Mouse (Mus musculus): ENCODE data around the gene Zbtb20. TPM values are rescaled to one million over a fixed set of nuclear protein-coding genes. Genes with fewer than 3 reads are reported as not detected.
A peak's percentile ranks its signal among the peaks of the same experiment; 100 is the strongest.

Gene Zbtb20
- total RNA-seq, 1 experiment from 2014 or later = 178 TPM

DNA sequence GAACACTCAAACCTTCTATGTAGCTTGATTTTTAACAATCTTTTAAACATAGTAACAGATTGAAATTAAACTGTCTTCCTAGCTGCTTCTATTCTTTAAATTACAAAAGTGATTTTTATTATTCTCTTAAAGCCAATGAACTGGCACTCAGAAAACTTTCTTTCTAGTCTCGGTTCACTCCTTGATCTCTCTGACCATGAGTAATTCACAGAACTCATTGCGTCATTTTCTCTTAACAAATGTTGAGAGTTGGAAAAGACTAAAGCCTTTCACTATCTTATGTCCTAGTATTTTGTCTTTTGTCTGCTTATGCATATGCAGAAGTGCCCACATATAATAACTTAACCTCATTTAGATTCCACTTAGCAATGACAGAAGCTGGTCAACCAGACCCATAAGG lies 525.3 kb downstream of the Zbtb20 start:
- no peak for DNase-seq

DNA sequence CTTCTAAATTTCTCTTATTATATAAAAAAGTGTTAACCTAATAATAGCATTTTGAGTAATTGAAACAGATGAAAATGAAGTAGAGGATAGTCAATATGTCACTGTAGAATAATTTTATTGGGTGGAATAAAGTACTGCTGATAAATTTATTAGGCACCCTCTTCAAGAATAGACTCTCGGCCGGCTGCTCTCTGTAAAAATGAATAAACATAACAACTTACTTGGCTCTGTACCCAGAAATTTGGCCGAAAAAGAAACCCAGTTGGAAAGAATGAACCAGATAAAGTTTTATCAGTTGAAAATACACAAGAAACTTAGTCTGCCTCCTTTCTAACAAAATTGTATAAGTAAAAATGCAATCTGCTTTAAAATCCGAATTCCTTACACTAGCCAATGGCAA lies 527.2 kb downstream of the Zbtb20 start:
- no peak for DNase-seq

DNA sequence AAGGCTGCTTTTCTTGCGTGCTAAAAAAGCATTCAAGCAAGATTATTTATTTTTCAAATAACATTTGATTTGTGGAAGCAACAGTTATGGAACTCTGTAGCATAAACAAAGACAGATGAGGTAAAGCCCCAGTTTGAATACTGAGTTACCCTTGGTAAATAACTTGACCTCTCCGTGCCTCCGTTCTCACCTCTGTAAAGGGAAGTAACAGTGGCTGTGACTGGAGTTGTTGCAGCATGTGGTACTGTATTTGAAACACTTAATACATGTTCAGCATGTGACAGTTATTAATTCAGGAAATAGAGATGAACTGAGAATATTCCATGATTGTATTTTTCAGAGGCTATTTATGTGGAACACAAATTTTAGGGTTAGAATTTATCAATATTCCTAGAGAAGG lies 529.4 kb downstream of the Zbtb20 start:
- no peak for DNase-seq

DNA sequence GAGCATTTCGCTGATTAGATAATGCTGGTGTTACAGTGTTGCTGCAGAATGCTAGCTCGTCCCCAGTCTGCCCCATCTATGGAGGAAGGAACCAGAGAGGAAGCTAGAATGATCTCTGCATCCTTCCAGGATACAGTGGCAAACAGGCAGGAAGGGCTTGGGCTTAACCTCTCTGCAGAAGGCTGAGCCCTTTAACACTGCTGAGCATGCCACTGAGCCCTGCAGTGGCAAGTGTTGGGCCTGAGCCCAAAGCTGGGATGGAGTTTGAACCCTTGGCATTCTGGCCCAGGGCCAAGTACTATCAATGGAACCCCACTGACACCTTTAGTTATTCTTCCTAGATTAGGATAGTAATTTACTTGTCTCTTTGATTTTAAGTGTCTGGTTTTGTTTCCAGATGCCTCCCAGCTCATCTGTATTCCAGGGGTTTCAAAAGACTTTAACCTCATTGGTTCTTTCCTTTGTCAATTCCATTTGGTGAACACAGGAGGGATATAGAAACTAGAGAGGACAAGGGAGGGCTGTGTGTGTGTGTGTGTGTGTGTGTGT lies 532.0 kb downstream of the Zbtb20 start:
- DNase-seq = peak; percentile 40

DNA sequence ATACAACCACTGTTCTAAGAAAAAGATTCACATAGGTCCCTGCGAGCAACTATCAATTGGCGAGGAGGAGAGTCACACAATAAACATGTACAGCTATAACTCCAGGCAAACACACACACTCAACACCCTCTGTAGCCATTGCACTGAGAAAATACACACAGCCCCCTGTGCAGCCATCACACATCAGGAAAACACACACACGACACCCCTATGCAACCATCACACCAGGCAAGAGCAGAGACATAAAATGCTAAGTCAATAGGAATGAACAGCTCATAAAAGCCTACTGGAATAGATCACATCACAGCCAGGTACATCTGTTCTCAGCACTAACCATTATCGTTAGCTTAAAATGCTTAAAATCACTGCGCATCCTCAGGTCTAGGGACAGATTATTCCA lies 532.9 kb downstream of the Zbtb20 start:
- DNase-seq = no peak

DNA sequence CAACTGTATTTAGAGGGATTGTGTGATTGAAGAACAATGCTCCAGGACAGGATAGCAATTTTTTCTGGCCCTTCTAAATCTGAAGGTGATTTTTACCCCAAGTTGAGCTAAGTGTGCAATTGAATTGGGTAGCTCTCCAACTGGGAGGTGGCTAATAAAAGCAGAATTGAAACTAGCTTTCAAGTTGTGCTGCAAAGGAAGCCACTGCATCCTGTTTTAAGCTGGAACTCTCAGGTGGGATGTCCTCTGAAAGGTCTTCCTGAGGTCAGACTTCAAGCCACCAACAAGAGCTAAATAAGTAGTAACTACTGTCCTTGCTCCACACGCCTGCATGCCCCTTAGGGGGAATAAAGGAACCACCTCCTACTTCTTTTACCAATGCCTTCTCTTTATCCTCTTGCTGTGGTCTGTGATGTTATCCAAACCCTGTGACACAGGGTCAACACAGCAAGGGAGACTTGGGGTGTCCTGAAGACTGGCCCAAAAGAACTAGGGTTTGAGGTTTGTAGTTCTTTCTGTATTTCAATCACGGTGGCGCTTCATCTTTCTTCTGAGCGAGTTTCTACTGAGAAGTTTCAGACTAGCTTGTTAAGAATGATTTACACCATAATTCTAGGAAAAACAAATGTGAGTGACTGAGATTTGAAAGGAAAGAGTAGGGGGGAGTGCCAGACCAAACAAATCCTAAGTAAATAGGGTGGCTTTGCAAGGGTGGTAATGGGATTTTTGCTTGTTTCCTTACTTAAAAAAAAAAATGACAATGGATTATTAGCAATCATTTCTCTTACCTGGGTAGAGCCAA lies 533.6 kb downstream of the Zbtb20 start:
- no peak for DNase-seq

DNA sequence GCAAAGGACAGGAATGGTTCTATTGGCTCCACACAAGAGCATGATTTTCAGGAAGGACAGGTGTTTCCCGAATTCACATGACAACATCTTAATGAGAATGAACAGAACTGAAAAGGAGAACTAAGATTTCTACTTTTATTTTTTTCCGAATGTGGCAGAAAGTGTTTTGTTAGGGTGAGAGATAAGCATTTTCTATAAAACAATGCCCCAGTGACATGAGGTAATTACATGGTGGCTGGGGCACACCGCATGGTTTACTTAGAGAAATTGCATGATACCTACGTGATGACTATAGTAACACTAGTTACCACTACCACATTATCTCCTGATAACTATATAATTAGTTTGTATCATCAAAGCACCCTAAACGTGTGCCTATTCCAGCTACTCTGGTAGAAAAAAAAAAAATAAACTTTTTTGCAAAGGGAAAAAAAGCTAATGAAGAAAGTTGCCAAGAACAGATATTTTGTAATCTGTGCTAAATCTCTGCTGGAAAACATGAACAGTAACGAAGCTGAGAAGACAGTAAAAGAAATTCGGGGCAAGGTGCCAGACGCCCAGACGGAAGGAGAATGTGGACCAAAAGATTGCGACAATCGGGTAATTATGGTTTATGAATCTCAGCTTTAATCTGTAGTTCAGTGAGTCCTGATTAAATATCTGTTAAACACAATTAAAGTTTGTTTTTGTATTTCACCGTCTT lies 534.4 kb downstream of the Zbtb20 start:
- peak; percentile 52 for DNase-seq

DNA sequence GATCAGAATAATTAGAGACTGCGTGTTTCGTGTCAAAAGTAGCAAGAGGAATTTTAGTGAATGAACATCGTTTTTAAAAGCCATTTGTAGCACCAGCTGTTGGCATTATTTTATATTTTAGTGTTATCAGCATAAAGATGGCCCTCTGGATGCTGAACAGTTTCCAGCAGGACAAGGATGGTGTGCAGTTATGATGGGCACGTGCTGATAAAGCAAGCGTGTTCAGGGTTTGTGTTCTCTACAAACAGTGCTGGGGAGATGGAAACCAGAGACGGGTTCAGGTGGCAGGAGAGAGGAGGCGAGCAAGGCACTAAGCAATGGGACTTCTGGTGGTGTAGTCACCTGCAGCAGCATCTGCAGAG lies 534.9 kb downstream of the Zbtb20 start:
- DNase-seq = no peak

DNA sequence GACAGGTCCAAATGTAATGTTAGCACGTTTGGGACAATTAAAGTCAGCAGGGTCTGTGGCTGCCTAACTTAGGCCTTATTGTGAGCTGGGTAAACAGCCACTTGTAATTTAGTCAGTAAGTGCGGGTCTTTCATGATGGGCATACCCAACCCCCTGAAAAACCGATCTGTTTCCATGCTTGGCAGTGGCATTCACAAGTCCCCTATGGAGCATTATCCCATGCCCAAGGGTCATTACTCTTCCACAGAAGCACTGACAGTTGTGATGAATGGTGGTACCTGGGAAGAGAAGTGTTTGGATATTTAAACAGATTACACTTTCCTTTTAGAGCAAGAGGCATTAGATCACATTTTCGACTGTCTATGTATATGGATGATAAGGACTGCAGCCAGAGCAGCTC lies 540.2 kb downstream of the Zbtb20 start:
- DNase-seq = no peak

DNA sequence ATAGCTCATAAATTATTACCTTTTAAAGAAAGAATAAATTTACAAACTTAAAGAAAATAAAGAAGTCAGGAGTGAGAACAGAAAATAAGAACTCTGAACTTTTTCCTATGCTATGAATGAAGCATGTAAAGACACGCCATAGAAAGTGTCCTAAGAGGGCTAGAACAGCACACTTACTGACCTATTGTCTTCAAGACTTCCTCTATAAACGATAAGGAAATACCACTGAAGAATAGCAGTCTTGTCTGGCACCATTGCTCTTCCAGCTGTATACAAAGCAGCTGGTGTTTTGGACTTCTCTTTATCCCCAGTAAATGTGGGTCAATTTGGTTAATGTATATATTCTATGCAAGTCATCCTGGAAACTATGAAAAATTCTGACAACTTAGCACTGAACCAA lies 544.2 kb downstream of the Zbtb20 start:
- DNase-seq = no peak

DNA sequence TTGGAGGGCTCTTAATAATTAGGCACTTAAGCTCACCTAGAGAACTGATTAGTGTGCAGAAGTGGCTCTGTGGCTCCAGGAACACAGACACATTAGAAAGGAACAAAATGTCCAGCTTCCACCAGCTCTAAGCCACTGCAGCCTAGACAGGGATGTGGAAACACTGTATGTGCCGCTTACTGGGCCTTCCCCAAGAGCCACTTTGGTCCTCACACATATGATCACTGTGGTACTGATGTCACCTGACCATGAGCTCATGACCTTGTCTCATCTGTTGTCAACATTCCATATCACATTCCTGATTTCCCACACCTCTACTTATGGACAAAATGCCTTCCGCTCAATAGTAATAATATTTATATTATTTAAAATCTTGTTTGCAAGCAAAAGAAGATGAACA lies 553.3 kb downstream of the Zbtb20 start:
- no peak for DNase-seq

DNA sequence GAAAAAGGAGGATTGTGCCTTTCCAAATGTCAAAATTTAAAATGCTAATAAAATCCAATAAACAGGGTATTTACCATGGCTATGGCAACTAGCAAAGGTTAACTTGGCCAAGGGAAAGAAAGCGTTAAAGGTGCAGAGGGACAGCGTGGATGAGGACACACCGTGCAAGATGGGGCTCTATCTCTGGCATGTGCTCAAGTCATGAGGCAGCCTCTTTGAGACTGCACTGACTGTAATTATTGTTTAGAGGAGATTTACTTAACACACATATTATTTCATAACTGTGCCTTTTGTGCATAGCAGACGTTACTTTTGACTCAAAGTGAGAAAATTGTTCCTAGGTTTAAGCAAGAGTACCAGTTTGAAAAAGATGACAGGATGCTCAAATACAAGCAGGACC lies 554.3 kb downstream of the Zbtb20 start:
- DNase-seq = no peak

DNA sequence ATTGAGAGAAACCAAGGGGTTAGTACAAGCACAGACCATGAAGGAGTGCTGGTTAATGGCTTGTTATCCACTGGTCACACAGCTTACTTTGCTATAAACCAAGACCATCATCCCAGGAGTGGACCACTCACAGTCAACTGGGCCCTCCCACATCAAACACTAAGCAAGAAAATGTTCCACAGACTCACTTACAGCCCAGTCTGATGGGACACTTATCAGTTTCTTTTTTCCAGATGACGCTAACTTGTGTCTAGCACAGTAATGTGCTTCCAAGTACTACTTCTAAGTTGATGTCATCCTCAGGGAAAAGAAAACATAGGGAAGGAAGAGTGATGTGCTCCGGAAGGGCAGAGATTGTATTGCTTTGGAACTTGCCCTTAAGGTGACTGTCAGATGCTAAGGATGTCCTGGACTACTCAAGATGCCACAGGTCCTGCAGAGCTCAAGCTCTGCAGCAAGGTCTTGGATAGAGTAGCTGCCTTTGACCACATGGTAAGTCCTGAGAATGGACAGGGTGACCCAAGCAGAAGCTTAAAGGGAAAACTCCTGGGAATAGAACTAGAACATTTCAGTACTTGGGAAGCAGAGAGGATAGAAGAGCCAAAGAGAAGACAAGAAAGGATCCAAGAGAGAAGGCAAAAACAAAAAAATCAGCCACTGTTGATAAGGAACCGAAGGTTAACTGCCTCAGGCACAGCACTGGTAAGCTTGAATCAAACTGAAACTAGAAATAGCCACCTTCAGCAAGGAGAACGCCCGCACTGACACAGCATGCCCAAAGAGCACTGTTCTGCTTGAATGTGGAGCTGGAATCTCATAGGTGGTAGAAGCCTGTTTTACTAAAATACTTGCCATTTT lies 556.1 kb downstream of the Zbtb20 start:
- no peak for DNase-seq

DNA sequence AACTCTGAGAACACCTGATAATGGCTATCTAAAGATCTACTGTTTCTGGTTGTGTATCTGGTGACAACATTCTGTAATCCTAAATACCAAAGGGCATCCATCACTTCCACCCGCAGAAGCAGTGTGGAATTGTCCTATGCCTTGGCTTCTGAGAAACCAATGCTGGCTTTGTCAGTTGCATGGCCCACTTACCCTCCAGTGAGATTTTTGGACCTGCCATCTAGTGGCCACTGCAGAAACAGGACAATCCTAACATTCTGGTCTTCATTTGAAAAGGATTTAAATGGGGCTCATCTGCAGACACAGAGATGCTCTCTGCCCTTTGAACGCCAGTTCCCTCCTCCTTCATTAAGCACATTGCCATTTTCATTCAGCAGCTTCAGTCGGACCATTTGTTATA lies 559.3 kb downstream of the Zbtb20 start:
- DNase-seq = peak; percentile 16

DNA sequence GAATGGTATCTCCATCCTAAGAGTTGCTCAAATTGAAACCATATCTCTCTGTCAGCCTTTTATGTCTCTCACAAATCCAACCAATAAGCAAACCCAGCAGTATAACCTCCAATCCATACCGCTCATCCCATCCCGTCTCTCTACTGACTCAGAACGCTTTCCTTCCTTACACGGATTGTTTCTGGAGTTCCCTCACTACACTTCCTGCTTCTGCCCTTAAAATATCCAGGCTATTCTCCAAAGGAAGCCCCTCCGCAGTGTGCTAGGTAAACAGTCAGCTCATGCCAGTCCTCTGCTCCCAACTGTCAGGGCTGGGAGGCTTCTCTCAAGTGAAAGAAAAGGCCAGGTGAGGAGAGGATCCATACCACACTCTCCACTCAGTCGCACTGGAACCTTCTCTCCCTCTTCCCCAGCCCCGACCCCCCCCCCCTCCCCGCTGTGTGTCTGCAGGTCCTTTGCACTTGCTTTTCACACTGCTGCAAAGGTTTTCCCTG lies 563.2 kb downstream of the Zbtb20 start:
- DNase-seq = no peak

DNA sequence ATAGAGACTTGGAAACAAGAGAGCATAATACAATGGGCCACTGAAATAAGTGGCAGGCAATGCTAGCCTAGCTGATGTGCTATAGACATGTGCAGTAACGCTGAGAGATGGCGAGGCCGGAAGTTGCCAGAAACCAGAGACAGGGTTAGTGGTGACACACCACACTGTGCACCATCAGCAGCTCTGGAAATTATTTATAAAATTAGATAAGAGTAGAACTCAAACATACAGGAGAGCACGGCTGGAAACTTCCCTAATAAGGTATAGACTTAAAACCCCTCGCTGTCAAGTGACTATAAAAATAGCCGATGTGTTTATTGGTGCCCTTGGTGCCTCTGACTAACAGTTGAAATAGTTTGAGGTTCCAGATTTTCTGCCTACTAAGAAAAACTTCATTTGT lies 565.7 kb downstream of the Zbtb20 start:
- DNase-seq = no peak

DNA sequence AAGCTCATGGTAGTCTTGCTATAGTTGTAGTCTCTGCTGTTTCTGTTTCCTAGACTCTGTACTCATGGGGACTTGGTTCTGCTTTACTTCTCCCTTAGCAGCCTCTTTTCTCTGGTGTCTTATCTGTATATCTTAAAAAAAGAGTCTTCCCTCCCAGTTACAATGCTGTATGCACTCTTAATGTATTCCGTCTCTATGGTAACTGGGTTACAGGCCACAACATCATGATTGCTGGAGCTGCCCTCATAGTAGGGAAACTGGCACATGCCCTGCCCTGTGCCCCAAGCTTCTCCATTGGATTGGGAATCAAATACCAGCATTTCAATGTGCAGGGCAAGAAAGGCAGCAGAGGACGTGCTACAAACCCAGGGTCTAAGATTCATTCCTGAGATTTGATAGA lies 567.4 kb downstream of the Zbtb20 start:
- DNase-seq = no peak

DNA sequence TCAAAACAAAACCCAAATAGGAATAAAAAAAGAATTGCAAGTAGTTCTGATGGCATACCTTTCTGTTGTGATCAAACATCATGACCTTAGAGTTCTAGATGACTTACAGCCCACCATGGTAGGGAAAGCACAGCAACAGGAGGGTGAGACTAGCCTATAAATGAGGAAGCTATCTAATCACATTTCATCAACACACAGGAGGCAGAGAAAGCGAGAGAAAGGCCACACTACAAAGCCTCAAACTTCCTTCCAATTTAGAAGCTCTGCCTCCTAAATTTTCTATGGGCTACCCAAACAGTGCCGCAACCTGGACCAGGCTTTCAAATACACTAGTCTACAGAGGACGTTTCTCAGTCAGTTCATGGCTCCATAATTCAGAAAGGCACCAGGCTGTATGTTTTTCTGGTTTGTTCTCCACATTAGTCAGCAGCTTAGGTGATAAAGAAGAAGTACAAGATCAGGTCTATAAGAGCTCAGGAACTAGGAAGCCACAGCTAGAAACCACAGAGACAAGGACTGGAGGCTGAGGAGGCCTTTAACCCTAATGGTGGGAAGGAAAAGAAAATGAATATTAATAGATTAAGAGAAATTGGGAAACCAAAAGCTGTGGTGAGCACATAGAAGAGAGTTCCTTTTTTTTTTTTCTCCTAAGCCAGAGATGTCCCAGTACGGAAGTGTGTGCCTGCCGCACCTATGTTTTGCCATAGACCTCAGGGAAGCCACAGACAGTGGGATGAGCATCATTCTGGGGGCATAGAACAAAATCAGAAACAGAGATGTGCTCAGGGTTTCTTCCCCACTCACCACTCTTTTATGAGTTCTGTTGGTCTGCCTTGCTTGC lies 572.7 kb downstream of the Zbtb20 start:
- no peak for DNase-seq

DNA sequence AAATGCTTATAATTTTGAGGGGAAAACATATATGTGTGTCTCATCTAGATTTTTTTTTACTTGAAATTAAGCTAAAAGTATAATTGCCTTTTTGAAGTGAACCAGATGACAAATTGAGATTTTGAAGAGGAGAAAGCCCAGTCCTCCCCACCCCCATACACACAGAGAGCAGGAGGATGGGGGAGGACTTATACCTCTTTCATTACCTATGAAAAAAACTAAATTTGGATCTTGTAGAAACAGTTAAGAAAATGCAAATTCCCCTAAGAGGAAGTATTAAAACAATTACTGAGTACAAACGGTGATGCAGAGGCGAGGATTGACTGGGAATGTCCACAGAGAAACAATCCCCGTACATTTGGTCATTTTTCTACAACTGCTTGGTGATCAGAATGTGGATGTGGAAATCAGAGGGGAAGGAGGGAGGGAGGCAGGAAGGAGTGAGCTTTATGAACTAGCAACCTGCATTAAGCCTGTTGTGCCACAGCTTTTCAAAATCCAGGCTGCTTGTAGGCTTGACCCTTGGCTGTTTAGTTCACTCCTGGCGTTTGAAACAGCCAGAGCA lies 578.8 kb downstream of the Zbtb20 start:
- no peak for DNase-seq

DNA sequence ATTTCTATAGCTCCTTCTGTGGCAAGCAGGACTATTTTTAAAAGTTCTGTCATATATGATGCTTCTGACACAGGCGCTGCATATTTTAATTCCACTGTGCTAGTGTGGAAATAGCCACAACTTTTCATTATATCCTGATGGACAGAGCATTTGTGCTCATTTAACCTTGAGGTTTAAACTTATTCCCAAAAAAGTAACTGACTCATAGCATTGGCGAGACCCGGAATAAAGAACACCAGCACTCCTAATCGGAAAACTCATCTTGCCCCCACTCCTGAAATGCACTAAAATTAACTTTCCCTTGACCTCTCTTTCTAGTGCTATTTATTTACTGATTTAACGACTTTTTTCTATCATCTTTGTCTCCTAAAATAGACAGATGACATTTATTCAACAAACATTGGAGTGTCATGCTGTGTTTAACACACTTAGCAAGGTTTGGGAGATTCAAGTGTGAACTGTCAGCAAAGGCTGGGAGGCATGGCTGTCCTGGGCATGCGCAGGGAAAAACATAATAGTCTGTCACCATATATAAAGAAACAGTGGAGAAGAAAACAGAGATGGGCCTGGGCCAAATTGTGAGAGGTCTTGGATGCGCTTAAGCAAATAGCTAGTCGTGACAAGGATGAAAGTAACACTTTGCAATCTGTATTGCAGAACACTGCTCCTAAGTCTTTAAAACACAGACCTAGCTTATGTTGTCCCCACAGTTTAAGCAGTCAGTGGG lies 580.9 kb downstream of the Zbtb20 start:
- no peak for DNase-seq

DNA sequence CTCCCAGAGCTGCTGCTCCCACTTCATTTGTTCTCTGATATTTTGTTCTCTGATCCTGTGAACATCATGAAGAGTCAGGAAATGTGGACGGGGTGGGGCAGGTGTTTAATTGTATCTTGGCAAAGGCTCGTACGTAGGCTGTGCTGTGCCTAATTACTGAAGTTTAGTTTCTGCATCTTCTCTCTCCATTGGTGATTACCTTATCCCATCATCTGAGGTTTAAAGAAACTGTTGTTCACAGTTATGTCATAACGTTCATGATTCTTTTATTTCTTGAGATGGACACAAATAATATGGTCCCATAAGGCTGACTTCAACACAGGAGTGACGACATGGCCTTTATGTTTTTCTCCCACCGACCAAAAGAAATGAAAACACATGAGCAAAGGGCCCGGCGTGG lies 582.1 kb downstream of the Zbtb20 start:
- no peak for DNase-seq
